Mouse (Mus musculus): Measurements from ENCODE around the gene Baat. TPM values are rescaled to one million over a fixed set of nuclear protein-coding genes. Genes with fewer than 3 reads are reported as not detected.
"Not testable (repeated sequence)": the region's sequence is repeated elsewhere in the genome, so short reads cannot be mapped to it uniquely, and the experiment has no call there.

Gene Baat
- polyA plus RNA-seq, 1 experiment from 2014 or later, result 0.08 TPM

DNA sequence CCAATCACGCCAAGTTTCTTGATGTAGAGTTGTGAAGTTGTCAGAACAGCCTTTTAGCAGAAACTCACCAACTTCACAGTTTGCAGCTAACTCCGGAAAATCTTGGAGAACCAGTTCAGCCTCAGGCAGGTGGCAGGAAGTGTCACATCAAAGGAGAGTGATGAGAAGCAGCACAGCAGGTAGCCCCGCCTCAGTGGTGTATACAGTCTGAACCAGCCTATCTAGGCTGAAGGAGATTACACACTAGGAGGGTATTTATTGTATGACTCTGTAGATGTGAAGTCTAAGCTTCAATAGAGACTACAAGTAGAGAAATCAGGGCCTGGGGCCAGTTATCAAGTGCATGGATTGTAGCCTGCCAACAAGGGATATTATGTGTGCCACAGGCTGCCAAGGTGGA is 25.5 kb downstream of the Baat start:
- no peaks in the 10 kb centered on the region for H3K9me3 ChIP-seq
- no peak overlapping the region for H3K9ac ChIP-seq
- no peak overlapping the region for H3K4me3 ChIP-seq
- ATAC-seq (ENCODE audit: extremely low read depth, insufficient number of reproducible peaks, low FRiP score, low TSS enrichment), result no peak
- no peak overlapping the region for H3K4me2 ChIP-seq
- 58% methylated on average over 3 of the region's 3 CpGs for WGBS
- no peak overlapping the region for H3K27ac ChIP-seq (replicated peaks)
- H3K36me3 ChIP-seq, result no peaks in the 10 kb centered on the region
- peaks cover 13% of the 10 kb centered on the region for H3K4me1 ChIP-seq
- no peaks in the 10 kb centered on the region; the same call in 1 of the 2 replicates for H3K27me3 ChIP-seq (replicated peaks)

- no peaks in the 10 kb centered on the region for H3K9me3 ChIP-seq
These were observed 26.1 kb downstream of the Baat start for GRCm38 (mm10) chr4:49480104-49480760.

GRCm38 (mm10) chr4:49479035-49479434 is 27.3 kb downstream of the Baat start:
- H3K27ac ChIP-seq (replicated peaks); H3K4me3 ChIP-seq; H3K9me3 ChIP-seq; H3K36me3 ChIP-seq; H3K27me3 ChIP-seq (replicated peaks); ATAC-seq (ENCODE audit: extremely low read depth, insufficient number of reproducible peaks, low FRiP score, low TSS enrichment); H3K9ac ChIP-seq: not testable (repeated sequence)
- WGBS, result 50% methylated on average over 2 of the region's 2 CpGs
- Histone ChIP-seq H3K4me2 (0 out of 2 replicates have a peak overlapping the region, but pooled peaks have one; percentile 68), H3K4me1 (peaks cover 13% of the 10 kb centered on the region)

More at GRCm38 (mm10) chr4:49480104-49480760, 26.1 kb downstream of the Baat start:
- no peak overlapping the region; the same call in 1 of the 2 replicates for H3K9ac ChIP-seq
- H3K4me2 ChIP-seq, result peak overlapping the region; percentile 63
- H3K36me3 ChIP-seq, result no peaks in the 10 kb centered on the region
- no peaks in the 10 kb centered on the region; the same call in 1 of the 2 replicates for H3K27me3 ChIP-seq (replicated peaks)
- peaks cover 13% of the 10 kb centered on the region for H3K4me1 ChIP-seq
- 17% methylated on average over 21 of the region's 21 CpGs for WGBS
- H3K4me3 ChIP-seq, result peak overlapping the region; percentile 30
- no peak overlapping the region for H3K27ac ChIP-seq (replicated peaks)
- no peak for ATAC-seq (ENCODE audit: extremely low read depth, insufficient number of reproducible peaks, low FRiP score, low TSS enrichment)

- WGBS, result 21% methylated on average over 19 of the region's 19 CpGs
- no peak overlapping the region for H3K27ac ChIP-seq (replicated peaks)
- no peaks in the 10 kb centered on the region for H3K36me3 ChIP-seq
- H3K9me3 ChIP-seq, result no peaks in the 10 kb centered on the region
- H3K9ac ChIP-seq, result peak overlapping the region; percentile 62
- H3K4me3 ChIP-seq, result peak overlapping the region; percentile 46
- no peak for ATAC-seq (ENCODE audit: extremely low read depth, insufficient number of reproducible peaks, low FRiP score, low TSS enrichment)
- H3K27me3 ChIP-seq (replicated peaks), result no peaks in the 10 kb centered on the region; the same call in 1 of the 2 replicates
- H3K4me1 ChIP-seq, result peaks cover 13% of the 10 kb centered on the region
- peak overlapping the region; percentile 68 for H3K4me2 ChIP-seq
These were observed 28.1 kb downstream of the Baat start for GRCm38 (mm10) chr4:49478118-49478877.

- H3K4me1 ChIP-seq, result peaks cover 11% of the 10 kb centered on the region
- no peak overlapping the region for H3K4me2 ChIP-seq
- H3K27ac ChIP-seq (replicated peaks), result no peak overlapping the region
- no peaks in the 10 kb centered on the region for H3K36me3 ChIP-seq
- H3K9ac ChIP-seq, result no peak overlapping the region
- H3K27me3 ChIP-seq (replicated peaks), result no peaks in the 10 kb centered on the region
- no peak for ATAC-seq (ENCODE audit: extremely low read depth, insufficient number of reproducible peaks, low FRiP score, low TSS enrichment)
- H3K9me3 ChIP-seq, result no peaks in the 10 kb centered on the region
- no peak overlapping the region for H3K4me3 ChIP-seq
These were observed 31.8 kb downstream of the Baat start for GRCm38 (mm10) chr4:49474583-49474982.

DNA sequence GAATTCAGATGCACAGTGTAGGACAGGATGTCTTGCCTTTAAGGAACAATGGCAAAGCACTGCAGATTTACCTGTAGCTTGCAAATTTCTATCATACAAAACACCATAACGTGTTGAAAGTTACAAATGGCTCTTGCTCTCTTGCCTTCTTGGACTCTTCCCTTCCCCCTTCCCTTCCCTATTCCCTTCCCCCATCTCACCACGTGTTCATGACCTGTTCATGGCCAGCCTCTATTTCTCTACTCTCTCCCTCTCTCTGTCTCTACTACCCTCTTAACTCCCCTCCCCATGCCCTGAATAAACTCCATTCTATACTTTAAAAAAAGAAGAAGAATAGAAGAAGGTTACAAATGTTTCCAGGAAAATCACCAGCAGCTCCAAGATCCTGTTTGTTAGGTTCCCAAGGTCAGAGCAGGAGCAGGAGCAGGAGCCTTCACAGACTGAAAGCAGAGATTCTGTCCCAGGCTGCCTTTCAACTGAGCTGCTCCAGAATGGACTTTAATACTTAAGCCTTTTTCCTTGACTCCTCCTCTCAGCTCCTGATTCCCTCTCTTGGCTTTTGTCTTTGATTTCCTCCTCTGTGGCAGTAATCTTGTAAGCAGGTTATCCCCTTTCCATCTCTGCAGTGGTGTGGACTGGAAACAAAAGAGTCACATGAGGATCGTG is 32.8 kb downstream of the Baat start, which contains the start of gene Acnat1:
Gene Acnat1 (minus strand): TSS at position 478 of the 666 bp plus-strand sequence.
- H3K27ac ChIP-seq (replicated peaks), result no peak within 1 kb of the TSS
- H3K9me3 ChIP-seq, result no peaks in the 10 kb centered on the region
- no peak within 1 kb of the TSS for H3K4me2 ChIP-seq
- peaks cover 9% of the 10 kb centered on the region for H3K4me1 ChIP-seq
- no peak for ATAC-seq (ENCODE audit: extremely low read depth, insufficient number of reproducible peaks, low FRiP score, low TSS enrichment)
- H3K36me3 ChIP-seq, result no peaks in the 10 kb centered on the region
- H3K27me3 ChIP-seq (replicated peaks), result no peaks in the 10 kb centered on the region
- no peak within 1 kb of the TSS for H3K9ac ChIP-seq
- H3K4me3 ChIP-seq, result no peak within 1 kb of the TSS
- 45% methylated on average over 3 of the region's 3 CpGs for WGBS

DNA sequence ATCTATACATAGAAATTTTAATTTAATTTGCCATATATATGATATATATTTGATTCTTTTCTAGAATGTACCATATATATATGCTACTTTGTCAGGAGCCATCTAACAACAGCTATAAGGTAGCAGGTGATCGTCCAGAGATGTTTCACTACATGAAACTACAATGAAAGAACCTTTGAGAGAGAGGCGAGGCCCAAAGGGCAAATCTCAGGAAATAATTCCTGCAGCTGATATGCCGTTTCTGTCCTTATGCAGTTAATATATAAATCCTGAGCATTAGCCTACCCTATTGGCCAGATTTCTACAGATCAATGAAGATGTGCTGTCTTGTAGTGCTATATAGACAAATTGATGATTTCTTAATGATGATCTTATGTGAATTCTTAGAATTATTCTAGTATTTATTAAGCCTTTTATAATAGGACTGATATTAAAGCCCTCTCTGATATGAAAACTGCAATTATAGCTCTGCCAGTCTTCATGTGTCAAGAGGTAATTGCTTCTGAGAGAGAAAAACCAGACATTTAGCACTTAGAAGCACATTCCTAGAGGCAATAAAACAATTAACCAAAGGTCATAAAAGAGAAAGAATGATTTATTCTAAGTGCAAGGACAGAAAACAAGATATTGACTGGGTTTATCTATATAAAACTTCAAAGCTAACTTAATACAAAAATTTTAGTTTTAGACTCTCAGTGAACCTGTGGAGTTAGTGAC is 36.8 kb downstream of the Baat start:
- Histone ChIP-seq H3K36me3 (no peaks in the 10 kb centered on the region), H3K27me3 (replicated peaks) (no peaks in the 10 kb centered on the region), H3K9ac (no peak overlapping the region), H3K9me3 (no peaks in the 10 kb centered on the region), H3K4me2 (no peak overlapping the region), H3K27ac (replicated peaks) (no peak overlapping the region), H3K4me1 (no peaks in the 10 kb centered on the region), H3K4me3 (no peak overlapping the region)
- 66% methylated on average over 3 of the region's 3 CpGs for WGBS
- no peak for ATAC-seq (ENCODE audit: extremely low read depth, insufficient number of reproducible peaks, low FRiP score, low TSS enrichment)

DNA sequence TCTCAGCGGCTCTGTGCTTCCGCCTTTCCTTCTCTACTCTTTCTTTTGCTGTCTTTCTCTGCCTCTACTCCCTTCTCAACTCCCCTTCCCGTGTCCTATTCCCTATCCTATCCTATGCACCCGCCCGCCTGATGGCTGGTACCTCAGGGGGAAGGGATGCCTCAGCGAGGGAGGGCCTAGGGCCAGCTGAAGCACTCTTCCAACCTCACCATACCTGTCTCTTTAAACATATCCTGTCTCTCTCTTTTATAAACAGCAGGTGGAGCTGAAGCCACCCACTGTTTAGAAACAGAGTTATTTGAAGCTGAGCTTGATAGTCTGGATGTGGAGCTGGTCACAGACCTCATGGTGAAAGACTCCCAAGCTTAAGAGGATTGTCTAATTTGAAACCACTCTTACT is 39.0 kb downstream of the Baat start:
- no peak for ATAC-seq (ENCODE audit: extremely low read depth, insufficient number of reproducible peaks, low FRiP score, low TSS enrichment)
- H3K27me3 ChIP-seq (replicated peaks), result no peaks in the 10 kb centered on the region
- no peaks in the 10 kb centered on the region for H3K36me3 ChIP-seq
- H3K9me3 ChIP-seq, result no peaks in the 10 kb centered on the region
- H3K27ac ChIP-seq (replicated peaks), result no peak overlapping the region
- WGBS, result 81% methylated on average over 6 of the region's 6 CpGs
- H3K9ac ChIP-seq, result no peak overlapping the region
- H3K4me1 ChIP-seq, result no peaks in the 10 kb centered on the region
- no peak overlapping the region for H3K4me2 ChIP-seq
- no peak overlapping the region for H3K4me3 ChIP-seq

DNA sequence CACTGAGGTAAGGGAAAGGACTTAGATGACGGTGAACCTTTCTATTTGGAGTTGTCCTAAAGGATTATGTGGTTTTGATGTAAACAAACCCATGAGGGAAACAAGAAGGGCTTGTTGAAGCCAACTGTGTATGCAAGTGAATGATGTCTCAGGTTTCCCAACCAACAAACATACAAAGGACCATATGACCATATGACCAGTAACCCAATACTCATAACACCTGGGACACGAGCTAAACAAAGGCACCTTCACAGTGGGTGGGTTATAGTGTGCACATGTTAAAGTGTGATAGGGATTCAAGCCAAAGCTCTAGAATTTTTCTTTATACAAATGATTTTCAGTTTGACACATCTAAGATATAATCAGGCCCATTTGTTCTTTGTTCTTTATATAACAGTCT is 50.2 kb downstream of the Baat start:
- Histone ChIP-seq H3K27ac (replicated peaks) (no peak overlapping the region), H3K27me3 (replicated peaks) (no peaks in the 10 kb centered on the region), H3K9me3 (no peaks in the 10 kb centered on the region), H3K4me3 (no peak overlapping the region), H3K4me1 (no peaks in the 10 kb centered on the region), H3K4me2 (no peak overlapping the region), H3K36me3 (no peaks in the 10 kb centered on the region), H3K9ac (no peak overlapping the region)
- ATAC-seq (ENCODE audit: extremely low read depth, insufficient number of reproducible peaks, low FRiP score, low TSS enrichment), result no peak
- 60% methylated on average over 2 of the region's 2 CpGs for WGBS

DNA sequence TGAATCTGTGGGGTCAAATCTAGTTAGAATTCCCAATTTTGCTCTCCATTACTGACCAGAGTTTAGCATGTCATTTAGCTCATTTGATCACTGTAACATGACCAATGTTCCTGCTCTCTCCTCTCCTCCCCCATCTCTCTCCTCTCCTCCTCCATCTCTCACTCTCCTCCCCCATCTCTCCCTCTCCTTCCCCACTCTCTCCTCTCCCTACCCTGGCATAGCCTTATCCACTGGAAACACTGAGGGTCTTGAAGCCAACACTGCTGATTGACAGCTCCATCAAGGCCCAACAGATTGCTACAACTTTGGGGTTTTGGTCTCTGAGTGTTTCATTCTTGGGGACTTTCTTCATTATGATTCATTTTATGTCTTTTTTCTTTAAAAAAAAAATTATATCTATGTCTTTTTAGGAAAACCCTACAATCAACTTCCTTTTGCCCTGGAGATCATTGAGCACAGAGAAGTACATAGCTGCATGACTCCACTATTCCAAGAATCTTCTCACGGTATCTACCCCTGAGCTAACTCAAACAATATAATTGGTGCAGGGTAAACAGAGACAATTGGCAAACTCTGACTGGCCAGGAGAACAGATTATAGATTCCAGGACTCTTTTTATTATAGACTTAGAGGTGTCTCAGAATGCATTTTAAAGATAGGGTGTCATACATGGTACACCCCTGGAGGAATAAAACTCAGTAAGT is 54.4 kb downstream of the Baat start:
- Histone ChIP-seq H3K27ac (replicated peaks) (no peak overlapping the region), H3K4me2 (no peak overlapping the region), H3K27me3 (replicated peaks) (no peaks in the 10 kb centered on the region), H3K9ac (no peak overlapping the region), H3K4me1 (no peaks in the 10 kb centered on the region), H3K36me3 (no peaks in the 10 kb centered on the region), H3K4me3 (no peak overlapping the region), H3K9me3 (no peaks in the 10 kb centered on the region)
- 75% methylated on average over 1 of the region's 1 CpGs for WGBS
- no peak for ATAC-seq (ENCODE audit: extremely low read depth, insufficient number of reproducible peaks, low FRiP score, low TSS enrichment)
